Mouse (Mus musculus): Measurements from ENCODE around the gene 2810006K23Rik.

GRCm38 (mm10) chr5:124296475-124296874 lies 31.4 kb upstream of the 2810006K23Rik start:
- TF ChIP-seq POLR2A (IDR thresholded peaks at IDR 0.05; ENCODE audit: low read depth, low read length) (no peak), CTCF (conservative IDR thresholded peaks at IDR 0.05; ENCODE audit: insufficient read depth, insufficient read length, low read depth, low read length) (no peak)
